Mouse (Mus musculus) layer of hippocampus, adult 8-10 months (tissue): ENCODE measurements around the gene D630023F18Rik. TPM values are rescaled to one million over a fixed set of nuclear protein-coding genes. Genes with fewer than 3 reads are reported as not detected.

Source experiments
- DNase-seq, 2 experiments: peaks; one replicate each; pipeline ENCODE4 v3.0.0; 2022; ENCODE audit warnings: low spot score in 2 of 2
- total RNA-seq, 4 experiments: library from RNA; stranded (reverse); gene quantifications; 2 replicates each; pipeline ENCODE4 v1.2.4; 2022

The D630023F18Rik gene
- total RNA-seq: 10 to 100 TPM; 10.1 to 11.2 (median 10.7) TPM

GRCm38 (mm10) chr1:65122574-65123372 lies at the start of gene D630023F18Rik:
Gene D630023F18Rik, minus strand, starts transcription at chr1:65123214.
- DNase-seq: peak in 1 of 2 experiments; percentile 39

GRCm38 (mm10) chr1:65171579-65171978 lies 48.6 kb upstream of the D630023F18Rik start:
- DNase-seq: no peak

- no peak for DNase-seq
Observed at GRCm38 (mm10) chr1:65169947-65170346, 46.9 kb upstream of the D630023F18Rik start.

- no peak for DNase-seq
Observed at GRCm38 (mm10) chr1:65169536-65169935, 46.5 kb upstream of the D630023F18Rik start.

GRCm38 (mm10) chr1:65167496-65167895 lies 44.5 kb upstream of the D630023F18Rik start:
- no peak for DNase-seq

GRCm38 (mm10) chr1:65162210-65162609 lies 39.2 kb upstream of the D630023F18Rik start:
- no peak for DNase-seq

- no peak for DNase-seq
Observed at GRCm38 (mm10) chr1:65156111-65156510, 33.1 kb upstream of the D630023F18Rik start.

GRCm38 (mm10) chr1:65154814-65155213 lies 31.8 kb upstream of the D630023F18Rik start:
- DNase-seq: no peak

GRCm38 (mm10) chr1:65147971-65148370 lies 25.0 kb upstream of the D630023F18Rik start:
- DNase-seq: no peak

GRCm38 (mm10) chr1:65147326-65147725 lies 24.3 kb upstream of the D630023F18Rik start:
- DNase-seq: no peak

GRCm38 (mm10) chr1:65146601-65147000 lies 23.6 kb upstream of the D630023F18Rik start:
- DNase-seq: no peak

- no peak for DNase-seq
Observed at GRCm38 (mm10) chr1:65144783-65145182, 21.8 kb upstream of the D630023F18Rik start.

- no peak for DNase-seq
Observed at GRCm38 (mm10) chr1:65137560-65137959, 14.5 kb upstream of the D630023F18Rik start.

GRCm38 (mm10) chr1:65132833-65133232 lies 9.8 kb upstream of the D630023F18Rik start:
- no peak for DNase-seq

- DNase-seq: no peak
Observed at GRCm38 (mm10) chr1:65131671-65132070, 8.7 kb upstream of the D630023F18Rik start.

- DNase-seq: no peak
Observed at GRCm38 (mm10) chr1:65130226-65130625, 7.2 kb upstream of the D630023F18Rik start.

GRCm38 (mm10) chr1:65129634-65130180 lies 6.7 kb upstream of the D630023F18Rik start:
- DNase-seq: peak in 1 of 2 experiments; percentile 21

- no peak for DNase-seq
Observed at GRCm38 (mm10) chr1:65119438-65119837, 3.6 kb downstream of the D630023F18Rik start, which contains the start of gene Gm28845. Gene Gm28845, minus strand, starts transcription at chr1:65119558.

GRCm38 (mm10) chr1:65118150-65118913 lies 4.7 kb downstream of the D630023F18Rik start:
- DNase-seq: no peak

GRCm38 (mm10) chr1:65113536-65114172 lies 9.4 kb downstream of the D630023F18Rik start:
- DNase-seq: no peak

- DNase-seq: no peak
Observed at GRCm38 (mm10) chr1:65112807-65113196, 10.2 kb downstream of the D630023F18Rik start.
